Mouse (Mus musculus): ENCODE data around the gene Mast2. TPM values are rescaled to one million over a fixed set of nuclear protein-coding genes. Genes with fewer than 3 reads are reported as not detected.

Mast2 gene
- polyA plus RNA-seq, 1 experiment from 2014 or later, result 5.9 TPM

DNA sequence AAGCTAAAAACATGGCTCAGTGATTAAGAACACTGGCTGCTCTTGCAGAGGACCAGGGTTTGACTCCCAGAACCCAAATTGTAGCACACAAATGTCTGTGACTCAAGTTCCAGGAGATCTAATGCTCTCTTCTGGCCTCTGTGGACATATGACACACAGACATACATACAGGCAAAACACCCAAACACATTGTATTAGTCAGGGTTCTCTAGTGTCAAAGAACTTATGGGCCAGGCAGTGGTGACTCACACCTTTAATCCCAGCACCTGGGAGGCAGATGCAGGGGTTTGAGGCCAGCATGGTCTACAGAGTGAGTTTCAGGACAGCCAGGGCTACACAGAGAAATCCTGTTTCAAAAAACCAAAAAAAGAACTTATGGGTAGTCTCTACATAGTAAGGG is 12.4 kb downstream of the Mast2 start:
- no peaks in the 10 kb centered on the region; the same call in 1 of the 2 replicates for H3K4me1 ChIP-seq (ENCODE audit: insufficient read depth, low read depth, low read length)

DNA sequence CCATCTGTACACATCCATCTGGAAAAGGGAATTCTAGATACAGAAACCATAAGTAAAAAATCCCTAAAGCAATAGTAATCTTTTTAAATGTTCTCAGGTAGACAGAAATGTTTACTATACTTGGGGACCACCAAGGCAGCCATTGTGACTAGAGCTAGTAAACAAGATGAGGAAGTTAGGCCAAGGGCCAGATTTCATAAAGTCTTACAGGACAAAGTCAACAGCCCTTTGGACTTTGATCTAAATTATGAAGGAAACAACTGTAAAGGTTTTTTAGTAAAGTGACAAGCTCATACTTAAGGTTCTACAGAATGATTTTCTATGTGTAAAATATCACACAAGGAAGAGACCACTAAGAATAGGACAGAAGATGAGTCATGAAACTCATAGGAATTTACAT is 14.0 kb downstream of the Mast2 start:
- H3K9me3 ChIP-seq (ENCODE audit: low read length), result no peaks in the 10 kb centered on the region
- ATAC-seq, result no peak
- no peak overlapping the region for H3K4me3 ChIP-seq (ENCODE audit: low read depth, low read length)
- TF ChIP-seq EP300 (IDR thresholded peaks at IDR 0.05) (no peak), CTCF (IDR thresholded peaks at IDR 0.05) (no peak)
- no peaks in the 10 kb centered on the region for H3K27me3 ChIP-seq (replicated peaks; ENCODE audit: insufficient read depth, low read length)
- no peaks in the 10 kb centered on the region for H3K36me3 ChIP-seq (ENCODE audit: insufficient read depth, low read length)
- H3K4me2 ChIP-seq (replicated peaks; ENCODE audit: low read depth, low read length), result no peak overlapping the region
- H3K4me1 ChIP-seq (ENCODE audit: insufficient read depth, low read depth, low read length), result no peaks in the 10 kb centered on the region
- H3K9ac ChIP-seq (replicated peaks; ENCODE audit: low read depth), result no peak overlapping the region
- DNase-seq (ENCODE audit: low spot score), result no peak
- no peak overlapping the region for H3K27ac ChIP-seq (ENCODE audit: low read length)

More for the DNA sequence above, 12.4 kb downstream of the Mast2 start:
- Histone ChIP-seq H3K9me3 (ENCODE audit: low read length) (no peaks in the 10 kb centered on the region), H3K9ac (replicated peaks; ENCODE audit: low read depth) (no peak overlapping the region), H3K4me2 (replicated peaks; ENCODE audit: low read depth, low read length) (no peak overlapping the region), H3K27ac (ENCODE audit: low read length) (no peak overlapping the region), H3K27me3 (replicated peaks; ENCODE audit: insufficient read depth, low read length) (no peaks in the 10 kb centered on the region), H3K36me3 (ENCODE audit: insufficient read depth, low read length) (no peaks in the 10 kb centered on the region), H3K4me3 (ENCODE audit: low read depth, low read length) (no peak overlapping the region)
- ATAC-seq (no peak), DNase-seq (ENCODE audit: low spot score) (no peak)
- TF ChIP-seq CTCF (IDR thresholded peaks at IDR 0.05) (no peak), EP300 (IDR thresholded peaks at IDR 0.05) (no peak)

DNA sequence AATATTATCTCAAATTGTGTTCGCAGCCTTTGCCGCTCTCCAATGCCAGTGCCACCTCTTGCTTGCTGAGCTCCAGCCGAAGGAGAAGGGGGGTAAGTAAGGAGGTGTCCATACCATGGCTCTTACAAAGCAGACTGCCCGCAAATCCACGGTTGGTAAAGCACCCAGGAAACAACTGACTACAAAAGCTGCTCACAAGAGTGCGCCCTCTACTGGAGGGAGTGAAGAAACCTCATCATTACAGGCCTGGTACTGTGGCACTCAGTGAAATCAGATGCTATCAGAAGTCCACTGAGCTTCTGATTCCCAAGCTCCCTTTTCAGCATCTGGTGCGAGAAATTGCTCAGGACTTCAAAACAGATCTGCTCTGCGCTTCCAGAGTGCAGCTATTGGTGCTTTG is 15.3 kb downstream of the Mast2 start:
- 49% methylated on average over 8 of the region's 8 CpGs for WGBS
- no peak overlapping the region for H3K4me3 ChIP-seq (ENCODE audit: low read depth, low read length)
- no peaks in the 10 kb centered on the region for H3K36me3 ChIP-seq (ENCODE audit: insufficient read depth, low read length)
- no peak overlapping the region for H3K4me2 ChIP-seq (replicated peaks; ENCODE audit: low read depth, low read length)
- TF ChIP-seq CTCF (IDR thresholded peaks at IDR 0.05), result peak; percentile 85
- TF ChIP-seq EP300 (IDR thresholded peaks at IDR 0.05), result no peak
- H3K9ac ChIP-seq (replicated peaks; ENCODE audit: low read depth), result no peak overlapping the region
- no peaks in the 10 kb centered on the region for H3K4me1 ChIP-seq (ENCODE audit: insufficient read depth, low read depth, low read length)
- peak; percentile 74 for DNase-seq (ENCODE audit: low spot score)
- ATAC-seq, result no peak
- no peaks in the 10 kb centered on the region for H3K9me3 ChIP-seq (ENCODE audit: low read length)
- no peak overlapping the region for H3K27ac ChIP-seq (ENCODE audit: low read length)
- H3K27me3 ChIP-seq (replicated peaks; ENCODE audit: insufficient read depth, low read length), result no peaks in the 10 kb centered on the region

DNA sequence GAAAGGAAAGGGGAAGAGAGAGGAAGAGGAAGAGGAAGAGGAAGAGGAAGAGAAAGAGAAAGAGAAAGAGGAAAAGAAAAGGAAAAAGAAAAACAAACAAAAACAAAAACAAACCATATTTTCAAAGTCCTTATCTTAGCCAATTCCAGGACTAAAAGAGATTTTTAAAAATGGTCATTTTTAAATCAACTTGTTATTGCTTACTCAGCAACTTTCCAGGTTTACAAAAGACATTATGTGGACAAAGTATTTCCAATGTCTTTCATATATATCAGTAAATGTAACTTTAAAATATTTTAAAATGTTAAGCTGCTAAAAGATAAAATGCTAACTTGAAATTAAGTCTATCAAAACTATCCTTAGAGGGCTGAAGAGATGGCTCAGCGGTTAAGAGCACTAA is 24.6 kb downstream of the Mast2 start:
- TF ChIP-seq EP300 (IDR thresholded peaks at IDR 0.05), result no peak
- TF ChIP-seq CTCF (IDR thresholded peaks at IDR 0.05), result no peak
- no peak for ATAC-seq
- WGBS, result 94% methylated on average over 1 of the region's 1 CpGs
- no peaks in the 10 kb centered on the region for H3K27me3 ChIP-seq (replicated peaks; ENCODE audit: insufficient read depth, low read length)
- no peak overlapping the region for H3K9ac ChIP-seq (replicated peaks; ENCODE audit: low read depth)
- H3K4me1 ChIP-seq (ENCODE audit: insufficient read depth, low read depth, low read length), result no peaks in the 10 kb centered on the region
- no peak overlapping the region for H3K4me3 ChIP-seq (ENCODE audit: low read depth, low read length)
- no peak overlapping the region for H3K27ac ChIP-seq (ENCODE audit: low read length)
- H3K9me3 ChIP-seq (ENCODE audit: low read length), result no peaks in the 10 kb centered on the region
- no peak overlapping the region for H3K4me2 ChIP-seq (replicated peaks; ENCODE audit: low read depth, low read length)
- no peak for DNase-seq (ENCODE audit: low spot score)
- H3K36me3 ChIP-seq (ENCODE audit: insufficient read depth, low read length), result no peaks in the 10 kb centered on the region

- DNase-seq (ENCODE audit: low spot score), result peak; percentile 10
- no peaks in the 10 kb centered on the region for H3K36me3 ChIP-seq (ENCODE audit: insufficient read depth, low read length)
- no peaks in the 10 kb centered on the region for H3K9me3 ChIP-seq (ENCODE audit: low read length)
- TF ChIP-seq EP300 (IDR thresholded peaks at IDR 0.05) (no peak), CTCF (IDR thresholded peaks at IDR 0.05) (no peak)
- H3K27ac ChIP-seq (ENCODE audit: low read length), result no peak overlapping the region
- no peak overlapping the region for H3K4me2 ChIP-seq (replicated peaks; ENCODE audit: low read depth, low read length)
- H3K4me1 ChIP-seq (ENCODE audit: insufficient read depth, low read depth, low read length), result no peaks in the 10 kb centered on the region
- H3K4me3 ChIP-seq (ENCODE audit: low read depth, low read length), result no peak overlapping the region
- ATAC-seq, result no peak
- no peak overlapping the region for H3K9ac ChIP-seq (replicated peaks; ENCODE audit: low read depth)
- H3K27me3 ChIP-seq (replicated peaks; ENCODE audit: insufficient read depth, low read length), result no peaks in the 10 kb centered on the region
Observed at GRCm38 (mm10) chr4:116438561-116438960, 25.4 kb downstream of the Mast2 start.

DNA sequence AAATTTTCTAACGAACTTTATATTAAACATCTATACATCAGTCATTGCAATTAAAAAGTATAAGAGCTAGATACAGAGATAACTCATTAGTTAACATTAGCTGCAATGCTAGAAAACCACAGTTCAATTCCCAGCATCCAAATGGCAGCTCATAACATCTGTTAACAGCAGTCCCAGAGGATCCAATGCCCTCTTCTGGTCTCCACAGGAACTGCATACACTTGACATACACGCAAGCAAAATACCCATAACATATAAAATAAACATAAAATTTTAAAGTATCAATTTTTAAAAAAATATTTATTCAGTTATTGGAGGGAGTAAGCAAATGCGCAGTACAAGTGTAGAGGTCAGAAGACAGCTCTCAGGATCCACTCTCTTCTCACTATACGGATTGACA is 28.4 kb downstream of the Mast2 start:
- WGBS, result 89% methylated on average over 4 of the region's 4 CpGs
- no peak overlapping the region for H3K4me2 ChIP-seq (replicated peaks; ENCODE audit: low read depth, low read length)
- no peak overlapping the region for H3K9ac ChIP-seq (replicated peaks; ENCODE audit: low read depth)
- no peak for DNase-seq (ENCODE audit: low spot score)
- H3K27ac ChIP-seq (ENCODE audit: low read length), result no peak overlapping the region
- ATAC-seq, result no peak
- no peaks in the 10 kb centered on the region for H3K4me1 ChIP-seq (ENCODE audit: insufficient read depth, low read depth, low read length)
- no peak overlapping the region for H3K4me3 ChIP-seq (ENCODE audit: low read depth, low read length)
- no peaks in the 10 kb centered on the region for H3K36me3 ChIP-seq (ENCODE audit: insufficient read depth, low read length)
- no peaks in the 10 kb centered on the region for H3K9me3 ChIP-seq (ENCODE audit: low read length)
- no peaks in the 10 kb centered on the region for H3K27me3 ChIP-seq (replicated peaks; ENCODE audit: insufficient read depth, low read length)
- TF ChIP-seq EP300 (IDR thresholded peaks at IDR 0.05) (no peak), CTCF (IDR thresholded peaks at IDR 0.05) (peak; percentile 47)

GRCm38 (mm10) chr4:116422186-116422585 is 41.8 kb downstream of the Mast2 start:
- H3K27ac ChIP-seq (ENCODE audit: low read length), result no peak overlapping the region
- DNase-seq (ENCODE audit: low spot score) (no peak), ATAC-seq (no peak)
- no peaks in the 10 kb centered on the region for H3K27me3 ChIP-seq (replicated peaks; ENCODE audit: insufficient read depth, low read length)
- TF ChIP-seq EP300 (IDR thresholded peaks at IDR 0.05) (no peak), CTCF (IDR thresholded peaks at IDR 0.05) (no peak)
- H3K9ac ChIP-seq (replicated peaks; ENCODE audit: low read depth), result no peak overlapping the region
- no peak overlapping the region for H3K4me2 ChIP-seq (replicated peaks; ENCODE audit: low read depth, low read length)
- 73% methylated on average over 1 of the region's 1 CpGs for WGBS
- no peaks in the 10 kb centered on the region for H3K36me3 ChIP-seq (ENCODE audit: insufficient read depth, low read length)
- H3K4me1 ChIP-seq (ENCODE audit: insufficient read depth, low read depth, low read length), result no peaks in the 10 kb centered on the region
- H3K4me3 ChIP-seq (ENCODE audit: low read depth, low read length), result no peak overlapping the region
- H3K9me3 ChIP-seq (ENCODE audit: low read length), result no peaks in the 10 kb centered on the region
